Mouse (Mus musculus) cerebellum, adult 9-11 months (tissue): Measurements from ENCODE around the gene Araf.
"Not testable (repeated sequence)": the region's sequence is repeated elsewhere in the genome, so short reads cannot be mapped to it uniquely, and the experiment has no call there.

ENCODE experiments used
- DNase-seq: peaks from one replicate; pipeline ENCODE4 v3.0.0; 2022

Gene Araf

GRCm38 (mm10) chrX:20797681-20798080, at the start of gene Araf:
Gene Araf (plus strand): TSS chrX:20797814.
- DNase-seq, result no peak

GRCm38 (mm10) chrX:20748829-20749228, 48.8 kb upstream of the Araf start:
- no peak for DNase-seq

- no peak for DNase-seq
These were observed 36.4 kb upstream of the Araf start for GRCm38 (mm10) chrX:20761201-20761600.

GRCm38 (mm10) chrX:20770697-20771381, 26.8 kb upstream of the Araf start:
- peak; percentile 77 for DNase-seq

DNA sequence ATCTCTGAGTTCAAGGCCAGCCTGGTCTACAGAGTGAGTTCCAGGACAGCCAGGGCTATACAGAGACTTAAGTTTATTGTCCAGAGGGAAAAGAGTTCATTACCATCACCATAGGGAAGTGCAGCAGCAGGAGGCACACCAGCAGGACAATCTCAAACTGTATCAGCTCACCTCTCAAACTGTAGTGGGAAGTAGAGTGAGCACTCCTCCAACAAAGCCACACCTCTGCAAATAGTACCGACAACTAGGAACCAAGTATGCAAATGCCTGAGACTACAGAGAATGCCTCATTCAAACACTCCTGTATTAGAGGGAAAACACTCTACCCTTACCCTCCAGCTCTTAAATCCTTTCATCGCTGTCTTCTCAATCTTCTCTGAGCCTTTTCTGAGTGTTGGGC, 25.9 kb upstream of the Araf start:
- peak; percentile 2 for DNase-seq

DNA sequence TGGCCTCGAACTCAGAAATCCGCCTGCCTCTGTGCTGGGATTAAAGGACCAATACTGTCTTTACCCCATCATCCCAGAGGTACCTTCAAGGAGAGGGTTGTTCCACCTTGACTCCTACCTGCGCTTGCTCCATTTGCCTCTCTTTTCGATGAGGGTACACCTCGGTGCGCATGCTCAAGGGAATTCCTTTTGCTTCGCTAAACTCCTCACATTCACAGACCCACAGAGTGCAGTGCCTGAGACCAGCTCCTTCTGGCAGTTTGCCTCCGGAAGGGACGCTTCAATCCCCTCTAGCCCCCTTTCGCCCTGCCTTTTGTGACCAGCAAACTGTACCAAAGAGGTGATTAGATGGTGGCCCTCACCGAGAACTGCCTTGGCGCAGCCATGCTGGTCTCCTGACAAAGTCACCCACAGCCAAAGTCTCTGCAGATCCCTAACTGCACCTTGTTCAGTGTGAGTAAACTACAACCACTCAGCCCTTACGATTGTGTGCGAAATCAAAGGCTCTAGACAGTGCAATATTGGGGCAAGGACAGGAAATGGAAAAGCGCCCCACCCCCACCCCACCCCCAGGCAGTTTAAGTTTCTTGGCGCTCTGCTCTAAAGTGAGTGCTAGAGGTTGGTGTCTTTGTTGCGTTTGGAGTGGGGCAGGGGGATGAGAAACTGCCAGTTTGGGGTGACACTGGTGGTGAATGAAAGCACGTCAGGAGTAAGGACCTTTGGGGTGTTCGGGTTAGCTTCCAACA, 22.2 kb upstream of the Araf start:
- DNase-seq, result no peak

GRCm38 (mm10) chrX:20777619-20778018, 20.0 kb upstream of the Araf start:
- no peak for DNase-seq

GRCm38 (mm10) chrX:20787309-20787708, 10.3 kb upstream of the Araf start:
- DNase-seq, result no peak

DNA sequence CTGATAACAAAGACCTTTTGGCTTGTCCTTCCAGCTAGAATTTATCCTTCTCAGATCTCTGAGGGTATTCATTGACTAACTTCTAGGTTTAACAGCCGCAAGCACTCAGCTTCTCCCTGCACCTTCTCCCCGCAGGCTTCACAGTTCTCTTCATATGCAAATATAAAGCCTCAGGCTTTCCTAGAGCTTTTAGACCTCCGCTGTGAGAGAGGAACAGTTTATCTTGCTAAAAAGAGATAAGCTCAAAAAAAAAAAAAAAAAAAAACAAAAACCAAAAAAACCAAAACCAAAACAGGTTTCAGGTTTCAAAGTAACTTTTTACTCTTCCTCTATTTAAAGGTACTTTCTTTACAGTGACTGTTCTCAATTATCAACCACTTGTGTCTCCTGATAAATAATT, 5.2 kb upstream of the Araf start:
- DNase-seq, result no peak

- no peak for DNase-seq
These were observed 4.4 kb upstream of the Araf start for GRCm38 (mm10) chrX:20793230-20793629.

GRCm38 (mm10) chrX:20794229-20794628, 3.4 kb upstream of the Araf start:
- no peak for DNase-seq

DNA sequence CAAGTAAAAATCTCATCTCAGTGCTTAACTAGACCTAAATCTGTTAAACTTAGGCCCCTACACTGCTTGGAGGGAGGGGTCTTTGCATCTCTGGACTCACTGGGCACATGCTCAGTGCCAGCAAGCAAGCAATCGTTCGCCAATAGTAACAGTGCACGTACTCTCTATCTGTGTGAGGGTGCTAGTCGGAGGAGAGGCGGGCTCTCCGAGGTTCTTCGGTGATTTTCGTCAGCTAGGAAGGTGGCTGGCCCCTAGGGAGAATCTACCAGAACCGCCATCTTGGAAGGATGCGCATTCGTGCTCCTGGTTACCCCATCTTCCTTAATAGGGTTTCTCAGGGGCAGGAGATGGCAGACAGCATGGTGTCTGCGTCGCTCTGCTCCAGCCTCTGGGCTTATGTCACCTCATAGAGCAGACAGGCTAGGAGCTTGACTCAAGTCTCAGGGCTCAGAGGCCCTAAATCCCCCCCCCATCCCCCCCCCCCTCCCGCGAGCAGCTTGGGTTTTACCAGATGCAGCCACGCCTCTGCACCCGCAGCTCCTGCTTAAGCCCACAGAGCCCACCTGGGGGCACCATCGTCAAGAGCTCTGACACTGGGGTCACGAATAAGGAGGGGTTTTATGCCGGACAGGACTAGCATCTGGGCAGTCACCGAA, 655 bp downstream of the Araf start:
- DNase-seq, result peak; percentile 90

- DNase-seq, result no peak
These were observed 1.2 kb downstream of the Araf start for GRCm38 (mm10) chrX:20798797-20799147.

GRCm38 (mm10) chrX:20801456-20801855, 3.8 kb downstream of the Araf start:
- DNase-seq, result no peak

- DNase-seq, result not testable (repeated sequence)
These were observed 6.7 kb downstream of the Araf start for GRCm38 (mm10) chrX:20804301-20804700.

GRCm38 (mm10) chrX:20806295-20806694, 8.7 kb downstream of the Araf start:
- DNase-seq, result no peak

GRCm38 (mm10) chrX:20816974-20817373, 19.4 kb downstream of the Araf start:
- peak; percentile 34 for DNase-seq

- DNase-seq, result peak; percentile 86
These were observed 21.6 kb downstream of the Araf start for GRCm38 (mm10) chrX:20819204-20819628.

DNA sequence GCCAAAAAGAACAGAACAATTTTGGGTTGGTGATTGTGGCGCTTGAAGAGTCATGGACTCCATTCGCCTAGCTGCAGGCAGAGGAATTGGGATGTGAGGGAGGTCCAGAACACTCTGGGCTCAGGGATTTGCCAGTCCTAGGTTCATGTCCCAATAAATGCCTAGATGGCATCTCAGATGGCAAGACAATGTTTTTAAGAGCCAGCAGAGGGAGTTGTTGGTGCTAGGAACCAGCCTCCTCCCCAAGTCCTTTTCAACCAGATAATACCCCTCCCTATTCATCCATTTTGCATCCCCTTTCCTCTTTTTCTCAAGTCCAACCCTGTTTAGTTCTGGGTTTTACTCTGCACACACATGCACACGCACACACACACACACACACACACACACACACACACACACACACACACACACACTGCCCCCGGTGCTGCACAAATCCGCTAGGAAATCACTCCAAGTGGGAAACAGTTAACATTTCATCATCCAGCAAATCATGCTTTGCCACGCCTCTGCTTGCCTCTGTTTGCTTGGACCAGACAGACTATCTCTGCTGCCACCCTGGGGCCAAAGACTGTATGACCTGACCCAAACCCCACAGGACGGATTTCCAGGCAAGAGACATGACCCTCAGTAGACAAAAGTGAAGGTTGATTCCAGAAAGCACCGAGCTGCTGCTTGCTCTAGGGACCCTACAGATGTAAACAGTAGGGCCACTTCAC, 22.3 kb downstream of the Araf start:
- DNase-seq, result peak; percentile 76

DNA sequence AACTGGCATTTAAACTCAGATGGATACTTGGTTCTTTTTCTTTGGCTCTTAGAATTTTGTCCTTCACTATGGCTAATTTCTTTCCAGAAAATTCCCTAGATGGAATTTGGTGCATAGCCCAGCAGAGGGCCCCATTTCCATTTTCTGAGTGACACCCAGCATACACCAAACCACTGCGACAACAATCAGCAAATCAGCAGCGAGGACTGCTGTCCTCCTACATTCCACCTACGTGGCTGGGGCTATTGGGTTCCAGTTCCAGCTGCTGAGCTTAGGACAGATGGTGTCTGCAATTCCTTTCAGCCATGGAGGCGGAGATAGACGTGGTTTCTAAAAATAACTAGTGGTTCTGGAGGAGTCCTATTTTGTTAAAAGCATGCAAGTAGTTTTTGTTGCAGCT, 31.3 kb downstream of the Araf start:
- DNase-seq, result peak; percentile 75

DNA sequence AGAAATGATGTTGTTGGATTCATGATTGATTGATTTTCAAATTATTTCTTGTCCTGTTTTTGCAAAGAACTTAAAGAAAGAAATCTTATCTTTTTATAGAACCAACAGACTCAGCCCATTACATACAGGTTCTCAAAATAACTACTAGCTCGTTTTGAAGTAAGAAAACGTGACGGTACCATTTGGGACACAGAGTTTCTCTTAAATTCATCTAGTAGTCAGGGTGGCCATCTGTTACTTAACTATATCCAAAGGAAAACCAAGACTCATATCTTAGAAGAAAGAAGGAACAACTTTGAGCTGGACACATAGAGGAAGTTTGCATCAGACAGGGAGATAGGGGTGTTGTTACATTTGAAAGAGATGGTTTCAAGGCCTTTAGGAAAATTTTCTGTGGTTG, 49.6 kb downstream of the Araf start:
- no peak for DNase-seq

- DNase-seq, result no peak
These were observed 50.2 kb downstream of the Araf start for GRCm38 (mm10) chrX:20847816-20848215.

DNA sequence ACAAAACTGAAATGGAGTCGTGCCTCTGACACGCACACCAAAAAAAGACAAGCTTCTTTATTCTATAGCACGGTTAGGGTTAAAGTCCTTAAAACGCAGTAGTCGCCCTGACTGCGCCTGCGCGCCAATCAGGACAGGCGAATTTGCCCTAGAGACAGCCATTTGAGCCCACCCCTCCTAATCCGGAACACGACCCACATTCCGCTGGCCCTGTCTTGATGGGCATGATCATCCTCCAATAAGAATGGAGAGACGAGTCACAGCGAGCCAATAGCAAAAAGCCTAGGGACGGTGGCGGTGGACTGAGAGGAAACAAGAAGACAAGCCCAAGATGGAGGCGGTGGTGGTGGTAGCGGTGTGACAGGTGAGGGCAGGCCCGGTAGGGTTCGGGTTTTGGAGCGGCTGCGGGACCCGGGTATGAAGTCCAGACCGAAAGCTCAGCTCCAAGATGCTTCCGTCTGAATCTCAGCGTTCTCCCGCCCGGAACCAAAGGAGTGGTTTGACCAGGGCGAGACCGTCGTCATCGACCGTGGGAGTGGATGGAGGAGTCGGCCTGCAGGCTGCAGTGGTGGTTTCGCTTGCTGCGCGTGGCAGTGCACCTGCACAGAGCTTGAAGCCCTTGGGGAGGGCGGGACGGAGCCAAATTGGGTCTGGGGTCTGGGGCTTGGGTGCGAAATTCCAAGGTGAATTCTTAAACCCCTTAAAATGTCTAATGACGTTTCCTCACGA, 50.8 kb downstream of the Araf start:
- peak; percentile 96 for DNase-seq
